Mouse (Mus musculus) heart, embryonic 10.5 days (tissue): ENCODE measurements around the gene Map4k4. TPM values are rescaled to one million over a fixed set of nuclear protein-coding genes. Genes with fewer than 3 reads are reported as not detected.

Source experiments
- DNase-seq: peaks from one replicate; pipeline ENCODE4 v3.0.0-alpha.2; 2017; ENCODE audit warnings: low spot score
- H3K27ac ChIP-seq: fragments of 300-500 bp; sonication (generic); 2 replicates; pipeline ENCODE4 v1.5.1; 2016; ENCODE audit warnings: mild to moderate bottlenecking
- H3K27me3 ChIP-seq: fragments of 300-500 bp; sonication (generic); 2 replicates; pipeline ENCODE4 v1.6.1; 2016; ENCODE audit warnings: mild to moderate bottlenecking; ENCODE audit not compliant: poor library complexity, insufficient read depth, severe bottlenecking
- H3K36me3 ChIP-seq: fragments of 300-500 bp; sonication (generic); 2 replicates; pipeline ENCODE4 v1.6.1; 2016; ENCODE audit warnings: mild to moderate bottlenecking, moderate library complexity
- H3K4me1 ChIP-seq: fragments of 300-500 bp; sonication (generic); 2 replicates; pipeline ENCODE4 v1.6.1; 2016; ENCODE audit warnings: mild to moderate bottlenecking
- H3K4me3 ChIP-seq: fragments of 300-500 bp; sonication (generic); 2 replicates; pipeline ENCODE4 v1.5.1; 2016; ENCODE audit warnings: mild to moderate bottlenecking, moderate library complexity
- H3K9me3 ChIP-seq: fragments of 300-500 bp; sonication (generic); 2 replicates; pipeline ENCODE4 v1.6.1; 2016; ENCODE audit warnings: mild to moderate bottlenecking, moderate library complexity
- WGBS: fragments of 180-500 bp; shearing (Covaris S2); methylation state at CpG from one replicate; pipeline ENCODE4 v1.1.7; 2016; 5-methylcytosine and 5-hydroxymethylcytosine counted together
- polyA plus RNA-seq: library from polyadenylated mRNA; unstranded; fragments of >200 nt; fragmentation: Nextera tagmentation; extraction: Ambion mirVana; gene quantifications from 2 replicates; pipeline ENCODE4 v1.2.1, GENCODE M21; 2016

The Map4k4 gene
- polyA plus RNA-seq, 1 experiment from 2014 or later = 24.7 TPM

- no peak for DNase-seq
- no peaks in the 10 kb centered on the region for H3K27me3 ChIP-seq
- peaks cover 20% of the 10 kb centered on the region for H3K36me3 ChIP-seq
- no peak overlapping the region for H3K27ac ChIP-seq
- 87% methylated on average over 4 of the region's 4 CpGs for WGBS
- no peak overlapping the region for H3K4me3 ChIP-seq
- peaks cover 58% of the 10 kb centered on the region for H3K4me1 ChIP-seq
- no peaks in the 10 kb centered on the region for H3K9me3 ChIP-seq
Observed at GRCm38 (mm10) chr1:39962321-39962720, 61.6 kb downstream of the Map4k4 start.

- WGBS = 91% methylated on average over 8 of the region's 8 CpGs
Observed at GRCm38 (mm10) chr1:39962840-39963239, 62.1 kb downstream of the Map4k4 start.

GRCm38 (mm10) chr1:39963821-39964220, 63.1 kb downstream of the Map4k4 start:
- peaks cover 23% of the 10 kb centered on the region for H3K36me3 ChIP-seq
- H3K4me3 ChIP-seq = no peak overlapping the region
- no peak for DNase-seq
- 78% methylated on average over 3 of the region's 3 CpGs for WGBS
- no peaks in the 10 kb centered on the region for H3K9me3 ChIP-seq
- no peaks in the 10 kb centered on the region for H3K27me3 ChIP-seq
- no peak overlapping the region for H3K27ac ChIP-seq
- H3K4me1 ChIP-seq = peaks cover 50% of the 10 kb centered on the region

More at GRCm38 (mm10) chr1:39962840-39963239, 62.1 kb downstream of the Map4k4 start:
- H3K27me3 ChIP-seq = no peaks in the 10 kb centered on the region
- no peak for DNase-seq
- H3K4me3 ChIP-seq = no peak overlapping the region
- peaks cover 53% of the 10 kb centered on the region for H3K4me1 ChIP-seq
- no peaks in the 10 kb centered on the region for H3K9me3 ChIP-seq
- peaks cover 21% of the 10 kb centered on the region for H3K36me3 ChIP-seq
- H3K27ac ChIP-seq = no peak overlapping the region

- Histone ChIP-seq H3K4me1 (peaks cover 50% of the 10 kb centered on the region), H3K27me3 (no peaks in the 10 kb centered on the region), H3K9me3 (no peaks in the 10 kb centered on the region), H3K4me3 (no peak overlapping the region), H3K36me3 (peaks cover 23% of the 10 kb centered on the region), H3K27ac (no peak overlapping the region)
- WGBS = 86% methylated on average over 2 of the region's 2 CpGs
- DNase-seq = no peak
Observed at GRCm38 (mm10) chr1:39964427-39964826, 63.7 kb downstream of the Map4k4 start.

GRCm38 (mm10) chr1:39965461-39965860, 64.7 kb downstream of the Map4k4 start:
- H3K36me3 ChIP-seq = peaks cover 23% of the 10 kb centered on the region
- WGBS = 48% methylated on average over 3 of the region's 3 CpGs
- no peak overlapping the region for H3K27ac ChIP-seq
- no peak for DNase-seq
- no peaks in the 10 kb centered on the region for H3K27me3 ChIP-seq
- H3K4me3 ChIP-seq = no peak overlapping the region
- H3K9me3 ChIP-seq = no peaks in the 10 kb centered on the region
- peaks cover 47% of the 10 kb centered on the region for H3K4me1 ChIP-seq

GRCm38 (mm10) chr1:39968999-39969398, 68.3 kb downstream of the Map4k4 start:
- Histone ChIP-seq H3K27me3 (no peaks in the 10 kb centered on the region), H3K9me3 (no peaks in the 10 kb centered on the region), H3K36me3 (peaks cover 10% of the 10 kb centered on the region; the same call in 1 of the 2 replicates), H3K27ac (no peak overlapping the region), H3K4me1 (peaks cover 27% of the 10 kb centered on the region), H3K4me3 (no peak overlapping the region)
- 40% methylated on average over 7 of the region's 7 CpGs for WGBS
- no peak for DNase-seq

GRCm38 (mm10) chr1:39969771-39970406, 69.2 kb downstream of the Map4k4 start:
- Histone ChIP-seq H3K27ac (no peak overlapping the region), H3K4me3 (no peak overlapping the region), H3K27me3 (no peaks in the 10 kb centered on the region), H3K9me3 (no peaks in the 10 kb centered on the region), H3K4me1 (peaks cover 22% of the 10 kb centered on the region), H3K36me3 (peaks cover 15% of the 10 kb centered on the region)
- DNase-seq = no peak
- WGBS = 70% methylated on average over 2 of the region's 2 CpGs

- H3K27me3 ChIP-seq = no peaks in the 10 kb centered on the region
- no peaks in the 10 kb centered on the region for H3K9me3 ChIP-seq
- peaks cover 39% of the 10 kb centered on the region for H3K36me3 ChIP-seq
- no peak for DNase-seq
- H3K27ac ChIP-seq = no peak overlapping the region
- H3K4me1 ChIP-seq = peaks cover 14% of the 10 kb centered on the region
- WGBS = 84% methylated on average over 7 of the region's 7 CpGs
- no peak overlapping the region for H3K4me3 ChIP-seq
Observed at GRCm38 (mm10) chr1:39972411-39972810, 71.7 kb downstream of the Map4k4 start.

GRCm38 (mm10) chr1:39973911-39974310, 73.2 kb downstream of the Map4k4 start:
- peaks cover 10% of the 10 kb centered on the region for H3K4me1 ChIP-seq
- DNase-seq = no peak
- H3K27me3 ChIP-seq = no peaks in the 10 kb centered on the region
- WGBS = 79% methylated on average over 4 of the region's 4 CpGs
- no peak overlapping the region for H3K4me3 ChIP-seq
- H3K36me3 ChIP-seq = peaks cover 49% of the 10 kb centered on the region
- H3K27ac ChIP-seq = no peak overlapping the region
- H3K9me3 ChIP-seq = no peaks in the 10 kb centered on the region

GRCm38 (mm10) chr1:39975005-39975404, 74.3 kb downstream of the Map4k4 start:
- WGBS = 93% methylated on average over 2 of the region's 2 CpGs
- Histone ChIP-seq H3K4me1 (peaks cover 1% of the 10 kb centered on the region; the same call in 1 of the 2 replicates), H3K4me3 (no peak overlapping the region), H3K9me3 (no peaks in the 10 kb centered on the region), H3K27me3 (no peaks in the 10 kb centered on the region), H3K27ac (no peak overlapping the region), H3K36me3 (peaks cover 60% of the 10 kb centered on the region)
- no peak for DNase-seq

- H3K27me3 ChIP-seq = no peaks in the 10 kb centered on the region
- H3K27ac ChIP-seq = no peak overlapping the region
- WGBS = 73% methylated on average over 2 of the region's 2 CpGs
- no peaks in the 10 kb centered on the region for H3K9me3 ChIP-seq
- no peaks in the 10 kb centered on the region for H3K4me1 ChIP-seq
- peaks cover 71% of the 10 kb centered on the region for H3K36me3 ChIP-seq
- no peak overlapping the region for H3K4me3 ChIP-seq
- no peak for DNase-seq
Observed at GRCm38 (mm10) chr1:39976107-39976506, 75.4 kb downstream of the Map4k4 start.

GRCm38 (mm10) chr1:39976847-39977744, 76.4 kb downstream of the Map4k4 start:
- Histone ChIP-seq H3K27me3 (no peaks in the 10 kb centered on the region), H3K27ac (no peak overlapping the region), H3K36me3 (peaks cover 81% of the 10 kb centered on the region), H3K4me3 (no peak overlapping the region), H3K4me1 (peaks cover 5% of the 10 kb centered on the region; the same call in 1 of the 2 replicates), H3K9me3 (no peaks in the 10 kb centered on the region)
- no peak for DNase-seq
- 85% methylated on average over 11 of the region's 11 CpGs for WGBS

GRCm38 (mm10) chr1:39978781-39979486, 78.2 kb downstream of the Map4k4 start:
- Histone ChIP-seq H3K27me3 (no peaks in the 10 kb centered on the region), H3K4me3 (no peak overlapping the region), H3K36me3 (peaks cover 91% of the 10 kb centered on the region), H3K27ac (no peak overlapping the region), H3K9me3 (no peaks in the 10 kb centered on the region), H3K4me1 (peaks cover 13% of the 10 kb centered on the region)
- 90% methylated on average over 20 of the region's 20 CpGs for WGBS
- DNase-seq = no peak
